Mouse (Mus musculus) adrenal gland (tissue): ENCODE measurements around the gene Spata48.

Source experiments
- intact Hi-C: fragments of 180-260 bp; cut with DNase I; formaldehyde crosslinking; loops from one replicate; pipeline ENCODE4 v1.15.1; 2025

Spata48 gene

GRCm38 (mm10) chr11:11530126-11530525 is 68.2 kb downstream of the Spata48 start:
- intact Hi-C loops = no loop called here

GRCm38 (mm10) chr11:11536295-11536694 is 74.4 kb downstream of the Spata48 start:
- intact Hi-C loops = no loop called here

- intact Hi-C loops = no loop called here
These were observed 84.1 kb downstream of the Spata48 start for GRCm38 (mm10) chr11:11545948-11546347.

GRCm38 (mm10) chr11:11546903-11547511 is 85.1 kb downstream of the Spata48 start:
- intact Hi-C loops = no loop called here

GRCm38 (mm10) chr11:11547597-11548240 is 85.8 kb downstream of the Spata48 start:
- intact Hi-C loops = no loop called here

GRCm38 (mm10) chr11:11555563-11555962 is 93.7 kb downstream of the Spata48 start:
- intact Hi-C loops = loop anchor here (5.0 kb wide), 1 partner anchor 422 kb away; no protein-coding TSS in a partner anchor

- intact Hi-C loops = loop anchor here (5.0 kb wide), 1 partner anchor 421 kb away; no protein-coding TSS in a partner anchor
These were observed 94.3 kb downstream of the Spata48 start for GRCm38 (mm10) chr11:11556186-11556585.

- intact Hi-C loops = loop anchor here (1.0 to 5.0 kb wide), 2 partner anchors 231 to 420 kb away; no protein-coding TSS in a partner anchor
These were observed 95.5 kb downstream of the Spata48 start for GRCm38 (mm10) chr11:11557173-11557967.

- intact Hi-C loops = loop anchor here (5.0 kb wide), 1 partner anchor 419 kb away; no protein-coding TSS in a partner anchor
These were observed 96.8 kb downstream of the Spata48 start for GRCm38 (mm10) chr11:11558662-11559061.

GRCm38 (mm10) chr11:11559099-11559686 is 97.3 kb downstream of the Spata48 start:
- intact Hi-C loops = loop anchor here (5.0 kb wide), 1 partner anchor 418 kb away; no protein-coding TSS in a partner anchor

GRCm38 (mm10) chr11:11561118-11561517 is 99.2 kb downstream of the Spata48 start:
- intact Hi-C loops = no loop called here

GRCm38 (mm10) chr11:11564266-11565044 is 102.6 kb downstream of the Spata48 start:
- intact Hi-C loops = no loop called here
